17 mouse cellular contexts compared by ENCODE assay signal in genomic region chr13:89670505-89670904, GRCm38 (mm10).
"Had no signal": no experiment of that assay in that cellular context is flagged by ENCODE, and none has a peak within 500 bp of the region (broad histone marks: within the 10 kb centered on the region; RNA-seq: fewer than 3 reads in every experiment).

No protein-coding gene starts in this region.

- H3K27ac ChIP-seq: liver, embryonic 15.5 days; lung, embryonic 15.5 days; midbrain, embryonic 10.5 days; midbrain, embryonic 12.5 days; midbrain, embryonic 15.5 days; neural tube, embryonic 13.5 days; neural tube, embryonic 15.5 days; stomach, embryonic 15.5 days; stomach, postnatal 0 days had no signal

- H3K4me3 ChIP-seq: liver, embryonic 15.5 days; lung, embryonic 15.5 days; midbrain, embryonic 10.5 days; midbrain, embryonic 12.5 days; midbrain, embryonic 15.5 days; neural tube, embryonic 13.5 days; neural tube, embryonic 15.5 days; stomach, embryonic 15.5 days had no signal

- H3K4me1 ChIP-seq: liver, embryonic 15.5 days; midbrain, embryonic 12.5 days; midbrain, embryonic 15.5 days; stomach, embryonic 15.5 days had no signal

- DNase-seq: liver, postnatal 0 days; lung, adult 2 months; lung, postnatal 10 days; lung, postnatal 4 days; right cerebral cortex, postnatal 14 days; thymus, adult 2 months; thymus, postnatal 25 days; thymus, postnatal 4 days had no signal

- ATAC-seq: liver, postnatal 0 days; midbrain, embryonic 15.5 days had no signal
